Mouse (Mus musculus) forebrain, embryonic 14.5 days (tissue): ENCODE measurements around the gene Arl15. TPM values are rescaled to one million over a fixed set of nuclear protein-coding genes. Genes with fewer than 3 reads are reported as not detected.

ENCODE experiments used
- ATAC-seq: fragments of 200-750 bp; cut with Nextera tagmentation; 2 replicates; pipeline ENCODE4 v1.8.0; 2017; ENCODE audit warnings: mild to moderate bottlenecking, moderate library complexity
- DNase-seq: peaks from one replicate; pipeline ENCODE4 v3.0.0-alpha.2; 2015; ENCODE audit warnings: low spot score
- H3K27ac ChIP-seq: fragments of 300-500 bp; sonication (generic); 2 replicates; pipeline ENCODE4 v1.5.1; 2014; ENCODE audit warnings: low read depth, mild to moderate bottlenecking, control low read depth, low read length, moderate library complexity
- H3K27me3 ChIP-seq: fragments of 300-500 bp; sonication (generic); replicated peaks from 2 replicates; pipeline ENCODE4 v1.6.1; 2014; ENCODE audit warnings: low read length, control low read depth, mixed read lengths; ENCODE audit not compliant: control insufficient read depth, insufficient read depth
- H3K36me3 ChIP-seq: fragments of 300-500 bp; sonication (generic); 2 replicates; pipeline ENCODE4 v1.6.1; 2014; ENCODE audit warnings: low read length, control low read depth; ENCODE audit not compliant: control insufficient read depth, insufficient read depth
- H3K4me1 ChIP-seq: fragments of 300-500 bp; sonication (generic); 2 replicates; pipeline ENCODE4 v1.6.1; 2014; ENCODE audit warnings: antibody characterized with exemption, low read length, control low read depth; ENCODE audit not compliant: control insufficient read depth, insufficient read depth
- H3K4me2 ChIP-seq: fragments of 300-500 bp; sonication (generic); 2 replicates; pipeline ENCODE4 v1.6.1; 2014; ENCODE audit warnings: mild to moderate bottlenecking, control low read depth, low read length
- H3K4me3 ChIP-seq: fragments of 300-500 bp; sonication (generic); 2 replicates; pipeline ENCODE4 v1.5.1; 2014; ENCODE audit warnings: low read depth, low read length, control low read depth
- H3K9ac ChIP-seq: fragments of 300-500 bp; sonication (generic); 2 replicates; pipeline ENCODE4 v1.6.1; 2014; ENCODE audit warnings: mild to moderate bottlenecking, low read length, control low read depth, moderate library complexity
- H3K9me3 ChIP-seq: fragments of 300-500 bp; sonication (generic); replicated peaks from 2 replicates; pipeline ENCODE4 v1.6.1; 2016; ENCODE audit warnings: low read length, control low read depth, mixed read lengths; ENCODE audit not compliant: control insufficient read depth
- WGBS: fragments of 180-500 bp; shearing (Covaris S2); extraction: QIAGEN DNeasy Blood & Tissue Kit; methylation state at CpG from one replicate; pipeline ENCODE4 v1.1.7; 2014; 5-methylcytosine and 5-hydroxymethylcytosine counted together
- polyA plus RNA-seq: library from polyadenylated mRNA; unstranded; fragments of >200 nt; fragmentation: Nextera tagmentation; extraction: Ambion mirVana; gene quantifications from 2 replicates; pipeline ENCODE4 v1.2.1, GENCODE M21; 2014

The Arl15 gene
- polyA plus RNA-seq, 1 experiment from 2014 or later = 18.7 TPM

GRCm38 (mm10) chr13:113858667-113859391 lies 64.5 kb downstream of the Arl15 start:
- H3K4me2 ChIP-seq = no peak overlapping the region
- H3K9me3 ChIP-seq = no peaks in the 10 kb centered on the region
- no peaks in the 10 kb centered on the region for H3K27me3 ChIP-seq
- DNase-seq = peak; percentile 65
- no peak overlapping the region for H3K9ac ChIP-seq
- peak; percentile 82 for ATAC-seq
- no peak overlapping the region for H3K27ac ChIP-seq
- H3K36me3 ChIP-seq = no peaks in the 10 kb centered on the region
- no peak overlapping the region for H3K4me3 ChIP-seq
- H3K4me1 ChIP-seq = peaks cover 13% of the 10 kb centered on the region; the same call in 1 of the 2 replicates
- WGBS = 66% methylated on average over 13 of the region's 13 CpGs

- no peak overlapping the region for H3K9ac ChIP-seq
- DNase-seq = no peak
- H3K9me3 ChIP-seq = no peaks in the 10 kb centered on the region
- H3K27ac ChIP-seq = no peak overlapping the region
- peaks cover 13% of the 10 kb centered on the region; the same call in 1 of the 2 replicates for H3K4me1 ChIP-seq
- H3K4me3 ChIP-seq = no peak overlapping the region
- ATAC-seq = no peak
- H3K4me2 ChIP-seq = no peak overlapping the region
- H3K27me3 ChIP-seq = no peaks in the 10 kb centered on the region
- no peaks in the 10 kb centered on the region for H3K36me3 ChIP-seq
- 70% methylated on average over 11 of the region's 11 CpGs for WGBS
Measured at GRCm38 (mm10) chr13:113859392-113859776, 65.1 kb downstream of the Arl15 start.

- no peak overlapping the region for H3K4me2 ChIP-seq
- ATAC-seq (no peak), DNase-seq (no peak)
- H3K36me3 ChIP-seq = no peaks in the 10 kb centered on the region
- no peaks in the 10 kb centered on the region for H3K9me3 ChIP-seq
- H3K27me3 ChIP-seq = no peaks in the 10 kb centered on the region
- H3K4me3 ChIP-seq = no peak overlapping the region
- H3K9ac ChIP-seq = no peak overlapping the region
- H3K27ac ChIP-seq = no peak overlapping the region
- peaks cover 13% of the 10 kb centered on the region; the same call in 1 of the 2 replicates for H3K4me1 ChIP-seq
- 72% methylated on average over 4 of the region's 4 CpGs for WGBS
Measured at GRCm38 (mm10) chr13:113860816-113861215, 66.5 kb downstream of the Arl15 start.

GRCm38 (mm10) chr13:113861231-113861630 lies 66.9 kb downstream of the Arl15 start:
- peaks cover 13% of the 10 kb centered on the region; the same call in 1 of the 2 replicates for H3K4me1 ChIP-seq
- no peaks in the 10 kb centered on the region for H3K36me3 ChIP-seq
- no peak for ATAC-seq
- no peaks in the 10 kb centered on the region for H3K27me3 ChIP-seq
- H3K27ac ChIP-seq = no peak overlapping the region
- WGBS = 90% methylated on average over 9 of the region's 9 CpGs
- H3K9me3 ChIP-seq = no peaks in the 10 kb centered on the region
- DNase-seq = no peak
- no peak overlapping the region for H3K4me2 ChIP-seq
- no peak overlapping the region for H3K4me3 ChIP-seq
- no peak overlapping the region for H3K9ac ChIP-seq

GRCm38 (mm10) chr13:113862951-113863350 lies 68.6 kb downstream of the Arl15 start:
- Histone ChIP-seq H3K27ac (no peak overlapping the region), H3K4me3 (no peak overlapping the region), H3K4me1 (peaks cover 13% of the 10 kb centered on the region; the same call in 1 of the 2 replicates), H3K36me3 (no peaks in the 10 kb centered on the region), H3K9ac (no peak overlapping the region), H3K4me2 (no peak overlapping the region), H3K9me3 (no peaks in the 10 kb centered on the region), H3K27me3 (no peaks in the 10 kb centered on the region)
- ATAC-seq = no peak
- DNase-seq = no peak
- WGBS = 91% methylated on average over 10 of the region's 10 CpGs

- ATAC-seq = no peak
- no peaks in the 10 kb centered on the region for H3K36me3 ChIP-seq
- 0 out of 2 replicates have a peak overlapping the region, but pooled peaks have one; percentile 2 for H3K27ac ChIP-seq
- no peak for DNase-seq
- H3K9me3 ChIP-seq = no peaks in the 10 kb centered on the region
- peaks cover 12% of the 10 kb centered on the region; the same call in 1 of the 2 replicates for H3K4me1 ChIP-seq
- no peak overlapping the region for H3K4me3 ChIP-seq
- H3K27me3 ChIP-seq = no peaks in the 10 kb centered on the region
- no peak overlapping the region for H3K4me2 ChIP-seq
- no peak overlapping the region for H3K9ac ChIP-seq
- 92% methylated on average over 10 of the region's 10 CpGs for WGBS
Measured at GRCm38 (mm10) chr13:113863688-113864087, 69.4 kb downstream of the Arl15 start.

- DNase-seq = no peak
- WGBS = 59% methylated on average over 7 of the region's 7 CpGs
- Histone ChIP-seq H3K4me1 (peaks cover 6% of the 10 kb centered on the region; the same call in 1 of the 2 replicates), H3K36me3 (no peaks in the 10 kb centered on the region), H3K27me3 (no peaks in the 10 kb centered on the region), H3K4me3 (no peak overlapping the region), H3K9ac (no peak overlapping the region), H3K27ac (no peak overlapping the region), H3K9me3 (no peaks in the 10 kb centered on the region), H3K4me2 (no peak overlapping the region)
- no peak for ATAC-seq
Measured at GRCm38 (mm10) chr13:113864278-113864677, 70.0 kb downstream of the Arl15 start.

- Histone ChIP-seq H3K9me3 (no peaks in the 10 kb centered on the region), H3K4me3 (no peak overlapping the region), H3K27me3 (no peaks in the 10 kb centered on the region), H3K4me1 (peaks cover 6% of the 10 kb centered on the region; the same call in 1 of the 2 replicates), H3K9ac (no peak overlapping the region), H3K4me2 (no peak overlapping the region), H3K36me3 (no peaks in the 10 kb centered on the region), H3K27ac (no peak overlapping the region)
- DNase-seq (peak; percentile 79), ATAC-seq (peak; percentile 67)
- WGBS = 45% methylated on average over 1 of the region's 1 CpGs
Measured at GRCm38 (mm10) chr13:113864893-113865292, 70.6 kb downstream of the Arl15 start.

- ATAC-seq = no peak
- Histone ChIP-seq H3K4me2 (no peak overlapping the region), H3K36me3 (no peaks in the 10 kb centered on the region), H3K9ac (no peak overlapping the region), H3K4me3 (no peak overlapping the region), H3K27me3 (no peaks in the 10 kb centered on the region), H3K9me3 (no peaks in the 10 kb centered on the region), H3K4me1 (peaks cover 5% of the 10 kb centered on the region; the same call in 1 of the 2 replicates), H3K27ac (no peak overlapping the region)
- DNase-seq = no peak
- WGBS = 70% methylated on average over 6 of the region's 6 CpGs
Measured at GRCm38 (mm10) chr13:113865378-113865777, 71.1 kb downstream of the Arl15 start.
